Mouse (Mus musculus) lung, postnatal 25 days (tissue): Measurements from ENCODE around the gene Prkd3.
A peak's percentile ranks its signal among the peaks of the same experiment; 100 is the strongest.

ENCODE experiments used
- DNase-seq: peaks from one replicate; pipeline ENCODE4 v3.0.0; 2022; ENCODE audit warnings: low spot score

The Prkd3 gene

GRCm38 (mm10) chr17:78999745-79000270, 20.8 kb downstream of the Prkd3 start:
- no peak for DNase-seq

GRCm38 (mm10) chr17:78999189-78999588, 21.4 kb downstream of the Prkd3 start:
- DNase-seq = no peak

GRCm38 (mm10) chr17:78998130-78998529, 22.5 kb downstream of the Prkd3 start:
- DNase-seq = no peak

GRCm38 (mm10) chr17:78994931-78995820, 25.4 kb downstream of the Prkd3 start:
- DNase-seq = no peak

GRCm38 (mm10) chr17:78994382-78994781, 26.2 kb downstream of the Prkd3 start:
- no peak for DNase-seq

GRCm38 (mm10) chr17:78993670-78994069, 26.9 kb downstream of the Prkd3 start:
- no peak for DNase-seq

GRCm38 (mm10) chr17:78992303-78993027, 28.2 kb downstream of the Prkd3 start:
- DNase-seq = no peak

GRCm38 (mm10) chr17:78991549-78991948, 29.1 kb downstream of the Prkd3 start:
- DNase-seq = no peak

- DNase-seq = peak; percentile 23
Observed at GRCm38 (mm10) chr17:78989015-78989414, 31.6 kb downstream of the Prkd3 start.

- DNase-seq = no peak
Observed at GRCm38 (mm10) chr17:78983736-78984135, 36.9 kb downstream of the Prkd3 start.

GRCm38 (mm10) chr17:78983166-78983565, 37.5 kb downstream of the Prkd3 start:
- DNase-seq = no peak

- no peak for DNase-seq
Observed at GRCm38 (mm10) chr17:78968500-78968899, 52.1 kb downstream of the Prkd3 start.

GRCm38 (mm10) chr17:78966092-78966883, 54.3 kb downstream of the Prkd3 start:
- DNase-seq = peak; percentile 56

GRCm38 (mm10) chr17:78964387-78964786, 56.2 kb downstream of the Prkd3 start:
- DNase-seq = no peak

- DNase-seq = no peak
Observed at GRCm38 (mm10) chr17:78959473-78959872, 61.1 kb downstream of the Prkd3 start.

GRCm38 (mm10) chr17:78953240-78953639, 67.4 kb downstream of the Prkd3 start:
- peak; percentile 10 for DNase-seq

- DNase-seq = no peak
Observed at GRCm38 (mm10) chr17:78952070-78952469, 68.5 kb downstream of the Prkd3 start.

GRCm38 (mm10) chr17:78951225-78951624, 69.4 kb downstream of the Prkd3 start:
- DNase-seq = no peak

GRCm38 (mm10) chr17:78942579-78942978, 78.0 kb downstream of the Prkd3 start:
- DNase-seq = no peak

GRCm38 (mm10) chr17:78938927-78939326, 81.7 kb downstream of the Prkd3 start:
- no peak for DNase-seq

- DNase-seq = no peak
Observed at GRCm38 (mm10) chr17:78937229-78937853, 83.3 kb downstream of the Prkd3 start.
